Mouse (Mus musculus): ENCODE measurements at regions not wholly inside any gene's neighbourhood (a gene's known extent, or its start where the extent isn't known, plus 50 kb on each side); places are given as distances from the start of the nearest gene placed in this dataset.

GRCm38 (mm10) chrX:13224902-13225301 is 55.9 kb upstream of the Ddx3x start:
- DNase-seq (ENCODE audit: low read depth, low spot score), result no peak

DNA sequence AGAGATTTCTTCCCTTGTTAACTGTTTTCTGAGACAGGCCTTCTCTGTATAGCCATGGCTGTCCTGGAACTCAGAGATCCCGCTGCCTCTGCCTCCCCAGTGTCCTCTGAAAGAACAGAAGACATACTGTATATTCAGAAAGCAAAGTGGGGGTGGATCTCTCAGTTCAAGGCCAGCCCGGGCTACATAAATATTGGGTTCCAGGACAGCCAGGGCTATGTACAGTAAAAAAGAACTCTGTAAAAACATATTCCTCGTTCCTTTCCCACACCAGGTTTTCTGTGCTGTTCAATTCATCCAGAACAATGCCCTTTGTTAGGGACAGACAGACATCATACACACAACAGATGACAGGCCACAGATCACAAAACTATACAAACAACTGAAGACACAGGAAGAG is 54.3 kb upstream of the Ddx3x start:
- DNase-seq (ENCODE audit: low read depth, low spot score), result no peak

DNA sequence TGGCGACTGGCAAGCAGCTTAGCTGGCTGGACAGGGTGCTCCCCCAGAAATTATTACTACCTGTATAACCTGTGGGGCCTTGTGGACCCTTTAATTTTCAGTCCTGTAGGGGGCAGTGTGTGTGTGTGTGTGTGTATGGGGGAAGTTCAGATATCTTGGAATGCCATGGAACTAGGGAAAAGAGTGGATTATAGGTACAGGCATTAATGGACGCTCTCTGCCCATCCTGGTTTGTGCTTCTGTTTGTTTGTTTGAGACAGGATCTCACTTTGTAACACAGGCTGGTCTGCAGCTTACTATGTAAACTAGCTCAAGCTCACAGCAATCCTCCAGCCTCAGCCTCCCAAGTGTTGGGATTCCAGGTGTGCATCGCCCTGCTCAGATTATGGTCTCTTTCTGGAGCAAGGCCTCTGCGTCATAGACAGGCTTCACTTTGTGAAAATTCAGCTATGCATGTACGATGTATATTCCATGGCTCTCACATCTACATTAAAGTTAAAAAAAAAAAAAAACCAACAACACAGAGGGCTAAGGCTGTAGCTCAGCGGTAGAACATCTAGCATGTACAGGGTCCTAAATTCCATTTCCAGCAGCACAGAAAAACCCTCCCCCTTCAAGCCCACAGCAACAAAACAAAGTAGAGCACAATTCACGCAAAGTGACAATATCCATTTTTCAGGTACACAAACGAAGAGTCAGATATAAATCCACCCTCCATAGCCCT is 50.7 kb upstream of the Ddx3x start:
- DNase-seq (ENCODE audit: low read depth, low spot score), result no peak

DNA sequence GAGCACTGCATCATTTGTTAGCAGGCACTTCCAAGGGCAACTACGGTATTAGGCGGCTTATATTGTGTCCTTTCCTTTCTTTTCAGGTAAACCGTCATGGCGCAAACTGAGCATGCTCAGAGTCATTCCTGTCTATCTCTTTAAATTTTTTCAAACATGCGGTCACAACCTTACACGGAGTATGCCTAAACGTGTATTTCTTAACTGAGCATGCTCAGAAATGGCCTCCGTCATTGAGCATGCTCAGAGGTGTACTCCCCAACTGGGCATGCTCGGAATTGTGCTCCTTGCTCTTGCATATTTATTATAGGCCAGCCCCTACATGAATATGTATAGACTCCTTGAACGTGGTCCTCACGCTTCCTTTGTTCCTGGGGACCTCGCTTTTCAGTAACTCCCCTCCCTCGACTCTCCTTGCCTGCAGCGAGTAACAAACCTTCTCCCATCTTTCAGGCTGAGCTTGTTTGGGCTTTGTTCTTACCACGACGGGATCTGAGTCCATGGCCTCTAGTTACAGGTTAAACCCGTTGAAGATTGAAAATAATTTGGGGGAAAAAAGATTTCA is 50.1 kb upstream of the Ddx3x start:
- peak; percentile 75 for DNase-seq (ENCODE audit: low read depth, low spot score)
